Mouse (Mus musculus): Measurements from ENCODE around the gene Gm21776. TPM values are rescaled to one million over a fixed set of nuclear protein-coding genes. Genes with fewer than 3 reads are reported as not detected.
"Not testable (repeated sequence)": the region's sequence is repeated elsewhere in the genome, so short reads cannot be mapped to it uniquely, and the experiment has no call there.

Gm21776 gene
- not detected for total RNA-seq (2018; cell fraction: chromatin; rRNA removed)
- not detected for total RNA-seq (2018; cell fraction: cytosol; rRNA removed)
- not detected for total RNA-seq (2018; cell fraction: nucleus; rRNA removed)
- not detected in 3 replicates for polyA plus RNA-seq (2018)

DNA sequence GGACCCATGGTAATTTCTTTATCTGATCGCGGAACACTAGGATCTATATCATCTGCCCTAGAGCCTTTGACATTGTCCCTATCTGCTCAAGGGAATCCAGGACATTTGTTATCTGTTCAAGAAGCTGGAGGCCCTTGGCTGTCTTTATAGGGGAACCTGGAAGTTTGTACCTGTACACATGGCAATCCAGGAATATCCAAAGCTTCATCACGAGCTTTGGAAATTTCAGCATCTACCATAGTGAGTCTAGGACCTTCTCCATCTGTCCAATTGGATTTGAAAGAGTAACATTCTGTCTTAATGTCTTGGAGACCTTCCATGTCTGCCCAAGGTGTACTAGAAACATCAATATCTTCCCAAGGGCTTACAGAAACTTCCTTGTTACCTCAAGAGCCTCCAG, at the start of gene Gm21776:
TSS of gene Gm21776 (plus strand) at position 301 of the 400 bp plus-strand sequence.
- H3K36me3 ChIP-seq (ENCODE audit: inconsistent target); H3K27ac ChIP-seq; H3K79me2 ChIP-seq (ENCODE audit: inconsistent target); H3K4me3 ChIP-seq (ENCODE audit: inconsistent target): not testable (repeated sequence)
- WGBS (ENCODE audit: missing documents): no CpG with 5 or more reads among the region's 3 CpGs
